Mouse (Mus musculus) bone marrow macrophage, adult 2 months (primary cell): Measurements from ENCODE around the gene Myo18a.

ENCODE experiments used
- CTCF ChIP-seq: IDR thresholded peaks from 2 replicates; pipeline ENCODE4 v1.5.1; 2012; ENCODE audit warnings: low read depth, mild to moderate bottlenecking, low read length, moderate library complexity
- POLR2A ChIP-seq: IDR thresholded peaks from 2 replicates; pipeline ENCODE4 v1.6.1; 2012; ENCODE audit warnings: mild to moderate bottlenecking, low read depth, low read length, borderline replicate concordance

DNA sequence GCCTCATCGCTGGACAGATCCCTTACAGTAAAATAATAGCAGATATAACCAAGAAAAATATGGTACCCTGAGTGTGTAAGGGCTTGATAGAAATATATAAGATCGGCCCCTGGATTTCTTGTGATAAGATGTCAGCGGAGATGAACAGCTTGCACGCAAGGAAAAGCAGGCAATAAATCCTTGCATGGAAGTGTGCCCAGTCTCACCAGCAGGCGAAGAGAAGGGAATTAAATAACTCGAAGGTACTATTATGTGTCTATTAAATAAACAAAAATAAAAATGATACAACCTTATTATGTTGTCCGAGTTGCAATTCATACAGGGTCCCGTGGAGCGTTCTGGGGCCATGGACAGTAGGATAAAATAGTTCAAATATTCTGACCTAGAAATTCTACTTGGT, 133.0 kb downstream of the Myo18a start:
- TF ChIP-seq CTCF (no peak), POLR2A (no peak)
